Mouse (Mus musculus) forebrain, embryonic 10.5 days (tissue): Measurements from ENCODE around the gene E4f1. TPM values are rescaled to one million over a fixed set of nuclear protein-coding genes. Genes with fewer than 3 reads are reported as not detected.

Experiments
- DNase-seq: peaks from one replicate; pipeline ENCODE4 v3.0.0-alpha.2; 2017; ENCODE audit warnings: low spot score; ENCODE audit errors: extremely low spot score
- H3K27ac ChIP-seq: fragments of 300-500 bp; sonication (generic); 2 replicates; pipeline ENCODE4 v1.5.1; 2016; ENCODE audit warnings: mild to moderate bottlenecking
- H3K27me3 ChIP-seq: fragments of 300-500 bp; sonication (generic); 2 replicates; pipeline ENCODE4 v1.6.1; 2016; ENCODE audit warnings: mild to moderate bottlenecking; ENCODE audit not compliant: poor library complexity, severe bottlenecking
- H3K36me3 ChIP-seq: fragments of 300-500 bp; sonication (generic); replicated peaks from 2 replicates; pipeline ENCODE4 v1.6.1; 2016; ENCODE audit warnings: mild to moderate bottlenecking, moderate library complexity
- H3K4me1 ChIP-seq: fragments of 300-500 bp; sonication (generic); 2 replicates; pipeline ENCODE4 v1.6.1; 2016
- H3K4me3 ChIP-seq: fragments of 300-500 bp; sonication (generic); 2 replicates; pipeline ENCODE4 v1.5.1; 2016; ENCODE audit warnings: mild to moderate bottlenecking, moderate library complexity
- H3K9me3 ChIP-seq: fragments of 300-500 bp; sonication (generic); 2 replicates; pipeline ENCODE4 v1.6.1; 2016; ENCODE audit warnings: mild to moderate bottlenecking, moderate library complexity
- WGBS: fragments of 180-500 bp; shearing (Covaris S2); methylation state at CpG from one replicate; pipeline ENCODE4 v1.1.7; 2016; 5-methylcytosine and 5-hydroxymethylcytosine counted together
- polyA plus RNA-seq: library from polyadenylated mRNA; unstranded; fragments of >200 nt; fragmentation: Nextera tagmentation; extraction: Ambion mirVana; gene quantifications from 2 replicates; pipeline ENCODE4 v1.2.1, GENCODE M21; 2016

Gene E4f1
- polyA plus RNA-seq, 1 experiment from 2014 or later, result 32.7 TPM

DNA sequence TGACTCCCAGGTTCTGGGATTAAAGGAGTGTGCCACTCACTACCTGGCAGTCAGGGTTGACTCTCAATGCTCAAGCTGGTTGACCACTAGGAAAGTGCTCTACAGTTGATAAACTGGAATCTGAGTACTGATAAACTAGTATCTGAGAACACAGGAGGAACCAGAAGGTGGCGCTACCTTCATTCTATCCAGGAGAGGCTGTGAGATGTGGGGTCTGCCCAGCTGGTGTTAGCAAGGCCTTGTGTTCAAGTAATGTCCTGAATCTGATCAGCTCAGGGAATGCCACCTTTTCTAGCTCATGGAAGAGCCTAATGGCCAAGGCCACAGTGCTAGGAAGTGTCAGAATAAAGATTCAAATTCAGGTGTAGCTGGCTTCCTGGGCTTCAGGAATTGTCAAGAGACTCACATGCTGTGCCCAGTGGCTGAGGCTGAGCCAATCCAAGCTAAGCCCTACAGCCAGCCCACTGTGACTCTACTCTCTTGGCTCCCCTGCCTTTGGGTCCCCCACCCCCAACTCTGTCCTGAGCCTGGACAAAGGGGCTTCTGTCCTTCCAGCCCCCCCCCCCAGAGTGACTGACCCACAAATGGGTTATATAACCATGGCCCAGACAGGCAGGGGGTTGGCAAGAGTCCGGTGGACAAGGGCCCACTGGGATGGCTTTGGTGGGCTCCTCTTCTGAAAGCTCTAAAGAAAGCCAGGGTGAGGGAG lies 24.7 kb upstream of the E4f1 start:
- 0 out of 2 replicates have a peak overlapping the region, but pooled peaks have one; percentile 13 for H3K27ac ChIP-seq

DNA sequence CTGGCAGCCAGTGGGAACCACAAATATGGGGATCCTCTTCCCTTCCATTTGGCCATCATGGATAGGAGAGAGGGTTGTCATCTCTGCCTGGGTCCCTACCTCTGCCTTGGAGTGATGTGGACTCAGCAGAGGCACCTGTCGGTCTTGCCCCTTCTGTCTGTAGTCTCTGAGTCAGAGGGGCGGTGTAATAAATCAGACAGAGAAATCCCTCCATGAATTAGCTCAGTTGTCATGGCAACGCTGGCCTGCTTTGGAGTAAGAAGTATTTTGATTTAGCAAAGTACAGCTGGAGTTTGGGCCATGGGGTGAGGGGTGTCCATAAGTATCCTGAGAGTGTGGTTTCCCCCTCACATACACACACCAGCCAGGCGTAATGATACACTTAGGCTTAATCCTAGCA lies 20.3 kb upstream of the E4f1 start:
- Histone ChIP-seq H3K27me3 (peaks cover 47% of the 10 kb centered on the region), H3K27ac (no peak overlapping the region), H3K9me3 (no peaks in the 10 kb centered on the region), H3K36me3 (no peaks in the 10 kb centered on the region), H3K4me3 (no peak overlapping the region; the same call in 1 of the 2 replicates), H3K4me1 (peaks cover 44% of the 10 kb centered on the region)
- no peak for DNase-seq
- 82% methylated on average over 4 of the region's 4 CpGs for WGBS

More for the DNA sequence above, 24.7 kb upstream of the E4f1 start:
- peaks cover 21% of the 10 kb centered on the region for H3K4me1 ChIP-seq
- H3K4me3 ChIP-seq, result no peak overlapping the region
- peak; percentile 51 for DNase-seq
- 43% methylated on average over 2 of the region's 2 CpGs for WGBS
- peaks cover 12% of the 10 kb centered on the region for H3K27me3 ChIP-seq
- H3K9me3 ChIP-seq, result no peaks in the 10 kb centered on the region
- H3K36me3 ChIP-seq, result peaks cover 40% of the 10 kb centered on the region

DNA sequence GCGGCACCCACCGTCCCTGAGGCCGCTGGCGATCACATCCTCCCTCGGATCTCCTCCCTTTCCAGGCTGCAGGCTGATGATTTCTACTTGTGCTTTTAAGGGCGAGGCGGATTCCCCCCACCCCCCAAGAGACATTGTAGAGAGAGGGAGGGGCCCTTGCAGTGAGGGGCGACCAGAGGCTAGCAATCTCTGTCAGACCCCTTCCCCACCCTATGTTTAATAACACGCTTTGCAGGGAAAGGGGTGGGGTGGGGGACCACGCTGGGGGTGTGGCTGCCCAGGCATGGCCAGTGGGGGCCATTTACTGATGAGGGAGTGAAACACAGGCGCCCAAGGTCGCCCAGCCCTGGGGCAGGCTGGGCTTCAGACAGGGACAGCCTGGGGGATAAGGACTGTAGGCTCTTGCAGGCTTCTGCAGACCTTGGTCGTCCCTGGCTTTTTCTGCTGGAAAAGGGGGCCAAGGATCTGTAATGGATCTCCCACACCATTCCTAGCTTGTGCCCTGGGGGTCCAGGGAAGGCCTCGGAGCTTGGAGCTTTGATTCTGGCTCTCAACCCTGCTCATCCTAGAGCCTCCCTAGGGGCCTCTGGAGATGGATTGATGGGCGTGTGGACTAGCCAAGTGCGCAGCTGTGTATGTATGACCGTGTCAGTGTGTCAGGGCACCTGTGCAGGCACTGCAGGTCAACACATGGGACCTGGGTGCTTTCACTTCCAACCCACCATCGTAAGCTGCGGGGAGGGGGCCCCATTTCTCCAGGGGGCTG lies 19.3 kb upstream of the E4f1 start:
- peaks cover 44% of the 10 kb centered on the region for H3K4me1 ChIP-seq
- no peaks in the 10 kb centered on the region for H3K9me3 ChIP-seq
- WGBS, result 21% methylated on average over 19 of the region's 19 CpGs
- H3K36me3 ChIP-seq, result no peaks in the 10 kb centered on the region
- peak overlapping the region; percentile 90 for H3K4me3 ChIP-seq
- peak overlapping the region; percentile 89 for H3K27ac ChIP-seq
- no peak for DNase-seq
- H3K27me3 ChIP-seq, result peaks cover 47% of the 10 kb centered on the region

DNA sequence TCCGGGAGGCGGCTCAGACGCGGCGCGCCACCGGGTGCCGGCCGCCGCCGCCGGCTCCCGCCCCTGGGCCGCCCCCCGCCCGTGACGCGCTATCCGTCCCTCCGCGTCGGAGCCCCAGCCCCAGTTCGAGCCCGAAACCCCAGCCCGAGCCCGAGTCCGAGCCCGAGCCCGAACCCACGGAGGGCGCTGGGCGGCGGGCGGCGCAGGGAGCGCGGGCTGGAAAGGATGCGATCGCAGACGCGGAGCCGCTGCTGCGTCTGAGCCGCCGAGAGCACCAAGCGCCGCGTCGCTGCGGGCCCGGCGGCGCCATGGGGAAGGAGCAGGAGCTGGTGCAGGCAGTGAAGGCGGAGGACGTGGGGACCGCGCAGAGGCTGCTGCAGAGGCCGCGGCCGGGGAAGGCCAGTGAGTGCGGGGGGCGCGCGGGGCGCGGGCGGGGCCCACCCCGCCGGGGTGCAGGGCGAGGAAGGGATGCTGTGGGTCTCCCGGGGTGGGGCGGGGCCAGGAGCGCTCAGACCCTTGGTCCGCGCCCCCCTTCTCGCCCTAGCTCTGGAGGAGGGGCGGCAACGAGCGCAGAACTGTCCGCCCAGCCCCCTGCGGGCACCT lies 18.6 kb upstream of the E4f1 start:
- Histone ChIP-seq H3K4me1 (peaks cover 44% of the 10 kb centered on the region), H3K9me3 (no peaks in the 10 kb centered on the region), H3K36me3 (no peaks in the 10 kb centered on the region), H3K4me3 (peak overlapping the region; percentile 90), H3K27me3 (peaks cover 47% of the 10 kb centered on the region), H3K27ac (peak overlapping the region; percentile 89)
- WGBS, result under 1% methylated on average over 73 of the region's 81 CpGs
- DNase-seq, result peak; percentile 68

DNA sequence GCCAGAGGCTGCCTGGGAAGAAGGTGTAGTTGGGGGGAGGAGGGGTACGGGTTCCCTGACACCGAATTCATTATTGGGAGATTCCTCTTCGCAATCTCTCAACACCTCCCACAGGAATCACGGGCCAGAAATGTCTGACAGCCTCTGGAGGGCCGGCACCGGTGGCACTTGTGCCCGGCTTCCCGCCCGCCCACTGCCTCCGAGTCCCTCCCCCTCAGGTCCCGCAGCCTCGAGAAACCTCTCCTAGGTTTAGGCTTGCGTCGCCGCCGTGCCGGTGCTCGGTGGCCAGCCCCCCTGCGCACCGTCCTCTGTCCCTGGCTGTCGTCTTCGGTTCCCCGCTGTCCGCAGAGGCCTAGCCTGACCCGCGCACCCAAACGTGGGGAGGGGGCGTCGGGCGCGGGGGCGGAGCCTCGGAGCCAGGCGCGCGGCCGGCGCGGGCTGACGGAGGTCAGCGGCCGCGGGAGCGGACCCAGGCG lies 18.1 kb upstream of the E4f1 start, which contains the start of gene Caskin1:
Gene Caskin1 (plus strand): TSS at position 416 of the 476 bp plus-strand sequence.
- Histone ChIP-seq H3K36me3 (no peaks in the 10 kb centered on the region), H3K27me3 (peaks cover 47% of the 10 kb centered on the region), H3K4me3 (peak within 1 kb of the TSS; percentile 90), H3K9me3 (no peaks in the 10 kb centered on the region), H3K27ac (peak within 1 kb of the TSS; percentile 89), H3K4me1 (peaks cover 44% of the 10 kb centered on the region)
- WGBS, result 1% methylated on average over 45 of the region's 45 CpGs
- peak; percentile 46 for DNase-seq

DNA sequence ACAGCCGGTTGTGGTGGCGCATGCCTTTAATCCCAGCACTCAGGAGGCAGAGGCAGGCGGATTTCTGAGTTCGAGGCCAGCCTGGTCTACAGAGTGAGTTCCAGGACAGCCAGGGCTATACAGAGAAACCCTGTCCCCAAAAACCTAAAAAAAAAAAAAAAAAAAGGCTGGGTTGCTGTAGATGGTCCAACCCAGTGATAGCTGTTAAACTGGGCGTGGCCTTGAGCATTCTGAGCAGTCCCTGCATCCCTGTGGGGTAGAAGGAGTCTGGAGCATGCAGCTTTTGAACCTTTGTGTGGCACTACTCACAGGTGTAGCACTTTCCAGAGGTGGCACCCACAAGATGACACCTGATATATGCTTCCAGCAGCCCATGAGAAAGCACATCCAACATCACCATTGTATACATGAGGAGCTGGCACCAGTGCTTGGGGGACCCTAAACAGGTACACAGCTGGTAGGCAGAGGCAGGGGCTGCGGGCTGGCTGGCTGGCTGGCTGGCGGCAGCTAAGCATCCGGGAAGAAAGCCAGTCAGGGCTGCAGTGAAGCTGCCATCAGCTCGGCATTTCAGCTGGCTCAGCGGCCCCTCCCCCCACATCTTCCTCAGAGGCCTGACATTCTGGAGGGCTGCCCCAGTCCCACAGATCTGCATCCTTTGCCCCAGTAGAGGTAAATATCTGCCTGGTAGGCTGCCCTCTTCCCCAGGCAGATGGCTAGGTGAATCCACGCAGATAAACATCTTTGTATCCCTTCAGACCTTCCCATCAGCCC lies 15.2 kb upstream of the E4f1 start:
- 49% methylated on average over 11 of the region's 11 CpGs for WGBS
- H3K4me1 ChIP-seq, result peaks cover 34% of the 10 kb centered on the region
- H3K36me3 ChIP-seq, result no peaks in the 10 kb centered on the region
- DNase-seq, result no peak
- H3K9me3 ChIP-seq, result no peaks in the 10 kb centered on the region
- peaks cover 40% of the 10 kb centered on the region for H3K27me3 ChIP-seq
- peak overlapping the region; percentile 63 for H3K27ac ChIP-seq
- peak overlapping the region; percentile 20; the same call in 1 of the 2 replicates for H3K4me3 ChIP-seq

DNA sequence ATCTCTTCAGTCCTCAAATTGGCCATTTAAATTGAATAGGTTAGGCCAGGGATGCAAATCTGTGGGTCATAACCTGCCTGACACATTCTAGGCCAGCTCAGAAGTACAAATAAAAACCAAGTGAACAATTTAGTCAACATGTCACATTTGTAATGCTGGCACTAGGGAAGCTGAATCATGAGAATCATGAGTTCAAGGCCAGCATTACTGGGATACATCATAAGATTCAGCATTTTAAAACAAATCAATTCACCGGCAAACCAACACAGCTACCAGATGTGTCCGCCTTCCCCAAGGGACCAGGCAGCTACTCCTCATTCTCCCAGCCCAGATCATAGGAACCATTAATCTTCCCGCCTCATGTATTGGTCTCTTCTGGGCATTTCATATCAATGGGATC lies 13.4 kb upstream of the E4f1 start:
- H3K27ac ChIP-seq, result no peak overlapping the region
- peaks cover 24% of the 10 kb centered on the region for H3K27me3 ChIP-seq
- no peaks in the 10 kb centered on the region for H3K9me3 ChIP-seq
- no peaks in the 10 kb centered on the region for H3K36me3 ChIP-seq
- no peak for DNase-seq
- no peak overlapping the region for H3K4me3 ChIP-seq
- WGBS, result 95% methylated on average over 3 of the region's 3 CpGs
- peaks cover 25% of the 10 kb centered on the region for H3K4me1 ChIP-seq

DNA sequence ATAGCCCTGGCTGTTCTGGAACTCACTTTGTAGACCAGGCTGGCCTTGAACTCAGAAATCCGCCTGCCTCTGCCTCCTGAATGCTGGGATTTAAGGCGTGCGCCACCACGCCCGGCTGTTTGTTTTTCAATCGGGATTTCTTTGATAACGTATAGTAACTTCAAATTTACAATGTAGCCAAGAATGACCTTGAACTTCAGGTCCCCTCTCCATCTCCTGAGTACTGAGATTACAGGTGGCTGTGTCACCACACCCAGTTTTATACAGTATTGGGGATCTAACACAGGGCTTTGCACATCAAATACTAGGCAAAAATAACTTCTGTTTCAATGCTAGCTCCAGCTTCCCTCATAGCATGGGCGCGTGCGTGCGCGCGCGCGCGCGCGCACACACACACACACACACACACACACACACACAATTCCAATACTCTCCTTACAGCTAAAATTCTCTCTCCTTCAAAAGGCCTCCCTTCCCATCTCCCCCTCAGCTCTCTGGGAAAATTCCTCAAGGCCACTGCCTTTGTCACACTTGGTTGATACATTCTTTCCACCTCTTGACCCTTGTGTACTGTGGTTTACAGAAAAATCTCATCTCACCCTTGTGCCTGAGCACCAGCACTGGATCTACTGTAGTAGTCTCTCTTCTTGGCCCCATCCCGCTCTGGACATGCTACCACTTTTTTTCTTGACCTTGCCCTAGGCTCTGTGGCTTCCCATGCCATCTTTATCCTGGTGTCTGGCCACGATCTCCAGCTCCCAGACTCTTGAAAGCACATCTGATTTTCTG lies 11.1 kb upstream of the E4f1 start:
- no peak for DNase-seq
- no peak overlapping the region for H3K27ac ChIP-seq
- H3K27me3 ChIP-seq, result peaks cover 2% of the 10 kb centered on the region
- peaks cover 16% of the 10 kb centered on the region for H3K36me3 ChIP-seq
- WGBS, result 94% methylated on average over 20 of the region's 20 CpGs
- no peaks in the 10 kb centered on the region for H3K9me3 ChIP-seq
- H3K4me3 ChIP-seq, result no peak overlapping the region
- H3K4me1 ChIP-seq, result peaks cover 27% of the 10 kb centered on the region

DNA sequence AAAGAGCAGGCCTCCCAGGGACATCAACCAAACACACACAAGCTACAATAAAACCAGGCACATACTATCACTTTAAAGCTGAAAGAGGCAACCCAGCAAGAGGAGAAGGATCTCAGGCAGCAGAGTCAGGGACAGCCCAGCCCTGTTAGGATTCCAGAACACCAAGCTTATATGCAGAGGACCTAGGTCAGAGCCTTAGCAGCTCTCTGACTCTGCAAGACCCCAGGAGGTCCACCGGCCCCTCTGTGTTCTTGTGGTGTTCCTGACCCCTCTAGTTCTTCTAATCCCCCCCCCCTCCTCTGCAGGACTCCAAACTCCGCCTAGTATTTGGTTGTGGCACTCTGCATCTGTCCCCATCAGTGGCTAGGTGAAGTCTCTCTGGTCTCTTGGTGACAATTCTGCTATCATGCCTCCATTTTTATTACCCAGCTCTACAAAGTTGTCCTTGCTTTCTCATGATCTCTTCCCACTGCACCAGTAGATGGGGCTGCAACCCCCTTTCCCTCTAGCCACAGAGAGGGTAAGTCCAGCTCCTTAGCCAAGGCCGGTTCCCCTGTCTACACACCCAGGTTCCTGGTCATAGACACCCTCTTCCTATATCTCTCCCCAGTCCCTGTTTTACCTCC lies 10.2 kb upstream of the E4f1 start:
- H3K9me3 ChIP-seq, result no peaks in the 10 kb centered on the region
- H3K4me3 ChIP-seq, result peak overlapping the region; percentile 82; the same call in 1 of the 2 replicates
- no peak for DNase-seq
- H3K27me3 ChIP-seq, result no peaks in the 10 kb centered on the region
- H3K4me1 ChIP-seq, result peaks cover 22% of the 10 kb centered on the region
- WGBS, result 43% methylated on average over 3 of the region's 3 CpGs
- no peak overlapping the region for H3K27ac ChIP-seq
- H3K36me3 ChIP-seq, result peaks cover 25% of the 10 kb centered on the region

DNA sequence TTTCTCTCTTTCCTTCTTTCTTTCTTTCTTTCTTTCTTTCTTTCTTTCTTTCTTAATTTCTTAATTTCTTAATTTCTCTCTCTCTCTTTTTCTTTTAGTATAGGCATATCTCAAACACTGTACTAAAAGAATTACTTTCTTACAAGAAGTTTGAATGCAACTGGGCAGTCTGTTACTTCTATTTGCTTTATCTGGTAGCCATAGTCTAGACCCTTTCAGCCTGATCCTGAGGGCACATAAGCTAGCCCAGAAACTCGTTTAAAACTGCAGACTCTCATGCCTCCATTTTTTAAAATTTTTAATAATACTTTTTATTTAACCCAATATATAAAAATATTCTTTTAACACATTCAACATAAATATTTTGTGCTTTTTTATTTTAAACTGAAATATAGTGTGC lies 9.3 kb upstream of the E4f1 start:
- Histone ChIP-seq H3K4me1 (peaks cover 26% of the 10 kb centered on the region), H3K4me3 (peak overlapping the region; percentile 82), H3K9me3 (no peaks in the 10 kb centered on the region), H3K36me3 (peaks cover 34% of the 10 kb centered on the region), H3K27me3 (no peaks in the 10 kb centered on the region), H3K27ac (peak overlapping the region; percentile 98)
- no peak for DNase-seq
- 35% methylated on average over 1 of the region's 1 CpGs for WGBS

DNA sequence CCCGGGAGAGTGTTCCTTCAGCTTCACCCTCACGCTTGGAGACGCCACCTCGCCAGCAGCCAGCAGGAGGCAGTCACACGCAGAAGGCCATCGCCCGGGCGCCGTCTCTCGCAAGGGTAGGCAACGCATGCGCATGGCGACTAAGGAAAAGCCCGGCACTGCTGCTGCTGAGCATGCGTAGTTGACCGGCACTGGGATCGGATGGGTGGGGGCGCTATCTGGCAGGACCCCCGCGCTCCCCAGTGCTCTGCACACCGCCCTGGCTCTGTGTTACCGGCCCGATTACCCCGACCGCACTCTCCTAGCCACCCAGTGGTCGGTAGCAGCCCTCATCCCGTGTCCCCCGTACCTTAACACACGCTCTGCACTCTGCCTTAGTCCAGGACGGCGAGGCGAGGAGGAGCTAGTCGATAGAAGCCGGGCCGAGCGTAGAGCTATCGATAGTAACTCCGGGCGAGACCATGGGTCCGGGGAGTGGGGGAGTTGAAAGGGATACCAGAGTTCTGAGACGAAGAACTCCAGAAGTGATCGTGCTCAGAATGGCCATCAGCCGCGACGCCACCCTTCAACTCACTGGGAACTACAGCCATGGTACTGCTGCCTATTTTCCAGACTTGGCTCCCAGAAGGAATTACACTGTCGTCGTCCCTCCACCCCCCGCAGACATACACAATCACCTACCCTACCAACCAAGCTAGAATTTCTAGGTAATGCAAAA lies 8.7 kb upstream of the E4f1 start, which contains the start of gene Mlst8:
Gene Mlst8 (minus strand): TSS at position 416 of the 718 bp plus-strand sequence.
- H3K4me1 ChIP-seq, result peaks cover 32% of the 10 kb centered on the region
- DNase-seq, result peak; percentile 98
- peak within 1 kb of the TSS; percentile 82 for H3K4me3 ChIP-seq
- no peaks in the 10 kb centered on the region for H3K27me3 ChIP-seq
- no peaks in the 10 kb centered on the region for H3K9me3 ChIP-seq
- H3K27ac ChIP-seq, result peak within 1 kb of the TSS; percentile 98
- H3K36me3 ChIP-seq, result peaks cover 40% of the 10 kb centered on the region
- under 1% methylated on average over 48 of the region's 48 CpGs for WGBS
